Mouse (Mus musculus) small intestine, adult 2 months (tissue): ENCODE measurements around the gene Tmem108.

Experiments
- CTCF ChIP-seq: fragments of 200-500 bp; IDR thresholded peaks from 2 replicates; pipeline ENCODE4 v1.5.1; 2012; ENCODE audit warnings: low read depth, mild to moderate bottlenecking, control low read depth, inconsistent platforms, low read length, moderate library complexity, mixed read lengths; ENCODE audit not compliant: insufficient replicate concordance, insufficient read length; ENCODE audit errors: extremely low read depth
- POLR2A ChIP-seq: fragments of 200-500 bp; IDR thresholded peaks from 2 replicates; pipeline ENCODE4 v1.6.1; 2012; ENCODE audit warnings: low read depth, mild to moderate bottlenecking, control low read depth, inconsistent platforms, low read length, moderate library complexity

GRCm38 (mm10) chr9:103626156-103626555 lies 135.5 kb downstream of the Tmem108 start:
- TF ChIP-seq CTCF: no peak
- TF ChIP-seq POLR2A: no peak
